Mouse (Mus musculus): ENCODE data around the gene Olfr845. TPM values are rescaled to one million over a fixed set of nuclear protein-coding genes. Genes with fewer than 3 reads are reported as not detected.

The Olfr845 gene
- polyA plus RNA-seq (2012) = 0.04 TPM in 1 of 2 replicates, not detected in the other

GRCm38 (mm10) chr9:19336157-19336556, at the start of gene Olfr845:
Gene Olfr845, plus strand, starts transcription at chr9:19336457.

GRCm38 (mm10) chr9:19316047-19316446, 20.2 kb upstream of the Olfr845 start, which contains the start of gene Olfr844:
Gene Olfr844, plus strand, starts transcription at chr9:19316347.

GRCm38 (mm10) chr9:19363905-19364304, 27.6 kb downstream of the Olfr845 start, which contains the start of gene Olfr846:
Gene Olfr846, minus strand, starts transcription at chr9:19364005.

GRCm38 (mm10) chr9:19378569-19378968, 42.3 kb downstream of the Olfr845 start, which contains the start of gene Olfr847:
Gene Olfr847, minus strand, starts transcription at chr9:19378669.

Other genes with a start within 250 kb of the Olfr845 start
- gene Olfr836, start 216.1 kb upstream of the Olfr845 start, polyA plus RNA-seq (2012) = not detected in 2 replicates
- gene Olfr837, start 200.1 kb upstream of the Olfr845 start, polyA plus RNA-seq (2012) = not detected in 2 replicates
- gene Olfr839-ps1, start 159.1 kb upstream of the Olfr845 start, polyA plus RNA-seq (2012) = 0.01 TPM in 1 of 2 replicates, not detected in the other
- gene Olfr843, start 84.5 kb upstream of the Olfr845 start, polyA plus RNA-seq (2012) = 0.01 TPM in 1 of 2 replicates, not detected in the other
- gene Olfr844, start 20.1 kb upstream of the Olfr845 start, polyA plus RNA-seq (2012) = not detected in 2 replicates
- gene Olfr846, start 27.5 kb downstream of the Olfr845 start, polyA plus RNA-seq (2012) = 0.03 TPM in 1 of 2 replicates, not detected in the other
- not detected in 2 replicates for gene Olfr847, start 42.2 kb downstream of the Olfr845 start, polyA plus RNA-seq (2012)
- gene Olfr849, start 103.8 kb downstream of the Olfr845 start, polyA plus RNA-seq (2012) = not detected in 2 replicates
- not detected in 2 replicates for gene Olfr850, start 141.8 kb downstream of the Olfr845 start, polyA plus RNA-seq (2012)
- not detected in 2 replicates for gene Olfr851, start 156.8 kb downstream of the Olfr845 start, polyA plus RNA-seq (2012)
- not detected in 2 replicates for gene Olfr853, start 204.6 kb downstream of the Olfr845 start, polyA plus RNA-seq (2012)
- gene Olfr854, start 230.9 kb downstream of the Olfr845 start, polyA plus RNA-seq (2012) = not detected in 2 replicates
- not detected in 2 replicates for gene Olfr855, start 246.2 kb downstream of the Olfr845 start, polyA plus RNA-seq (2012)

Data from megakaryocyte-erythroid progenitor cell, adult 5 weeks (primary cell).